Mouse (Mus musculus) CH12.LX (cell line): ENCODE measurements at regions not wholly inside any gene's neighbourhood (a gene's known extent, or its start where the extent isn't known, plus 50 kb on each side); places are given as distances from the start of the nearest gene placed in this dataset.

Experiments used
- CHD1 ChIP-seq: IDR thresholded peaks from 2 replicates; pipeline ENCODE4 v1.6.1; 2012; ENCODE audit warnings: low read depth, low read length, improper control_type of control experiment, inconsistent platforms
- CHD2 ChIP-seq: IDR thresholded peaks from 2 replicates; pipeline ENCODE4 v1.6.1; 2011; ENCODE audit warnings: low read length, improper control_type of control experiment
- CTCF ChIP-seq, 2 experiments: IDR thresholded peaks in 1 of 2; conservative IDR thresholded peaks in 1 of 2; 2 replicates each; pipeline ENCODE4 v1.5.1; 2011 to 2012; ENCODE audit warnings: low read depth in 2 of 2, low read length in 2 of 2, improper control_type of control experiment in 1 of 2, inconsistent platforms in 1 of 2, mild to moderate bottlenecking in 1 of 2, moderate library complexity in 1 of 2
- E2F4 ChIP-seq: IDR thresholded peaks from 2 replicates; pipeline ENCODE4 v1.6.1; 2011; ENCODE audit warnings: low read depth, low read length, improper control_type of control experiment; ENCODE audit not compliant: insufficient replicate concordance
- HCFC1 ChIP-seq: IDR thresholded peaks from 2 replicates; pipeline ENCODE4 v1.6.1; 2012; ENCODE audit warnings: low read depth, mild to moderate bottlenecking, inconsistent platforms, low read length, improper control_type of control experiment
- NRF1 ChIP-seq: IDR thresholded peaks from 2 replicates; pipeline ENCODE4 v1.6.1; 2014; ENCODE audit warnings: low read depth, mild to moderate bottlenecking, inconsistent platforms, low read length, improper control_type of control experiment, moderate library complexity
- POLR2A ChIP-seq: IDR thresholded peaks from 2 replicates; pipeline ENCODE4 v1.6.1; 2011; ENCODE audit warnings: low read depth, mild to moderate bottlenecking, improper control_type of control experiment, low read length
- USF2 ChIP-seq: conservative IDR thresholded peaks from 2 replicates; pipeline ENCODE4 v1.6.1; 2011; ENCODE audit warnings: low read depth, low read length, improper control_type of control experiment
- ZMIZ1 ChIP-seq: IDR thresholded peaks from 2 replicates; pipeline ENCODE4 v1.6.1; 2012; ENCODE audit warnings: low read depth, mild to moderate bottlenecking, inconsistent platforms, low read length, improper control_type of control experiment

DNA sequence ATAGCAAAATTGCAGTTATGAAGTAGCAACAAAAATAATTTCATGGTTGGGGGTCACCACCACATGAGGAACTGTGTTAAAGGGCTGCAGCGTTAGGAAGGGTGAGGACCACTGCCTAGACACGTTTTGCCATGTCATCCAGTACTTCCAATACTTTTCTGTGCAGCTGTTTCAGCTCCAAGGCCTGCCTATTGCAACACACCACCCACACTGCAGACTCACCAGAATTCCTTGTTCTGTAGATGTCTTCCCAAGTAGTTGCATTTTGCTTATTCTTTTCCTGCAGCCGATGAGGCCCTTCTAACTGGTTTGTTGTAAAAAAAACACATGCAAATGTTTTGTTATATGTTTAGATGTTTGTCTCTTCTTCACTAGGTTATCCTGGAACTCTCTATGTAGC lies 72.0 kb upstream of the Fam216b start:
- TF ChIP-seq CTCF (conservative IDR thresholded peaks at IDR 0.05 in 1 of 2, IDR thresholded peaks at IDR 0.05 in 1 of 2; ENCODE audit: low read depth in 2 of 2, low read length in 2 of 2) (no peak), POLR2A (no peak), HCFC1 (no peak), CHD1 (no peak), ZMIZ1 (no peak), NRF1 (no peak), USF2 (no peak), E2F4 (no peak), CHD2 (no peak)
